In genomic region chr5:27009157-27009556, GRCm38 (mm10) we compare ENCODE assay signal across 26 mouse cellular contexts.
DNase-seq lines count a peak whose midpoint lies in the region; TF ChIP-seq lines count a peak whose summit lies in the region.
"Had no signal": no experiment of that assay in that cellular context is flagged by ENCODE, and none has a peak within 500 bp of the region (broad histone marks: within the 10 kb centered on the region; RNA-seq: fewer than 3 reads in every experiment).

No protein-coding gene starts in this region.

- no peak overlapping the region for H3K4me3 ChIP-seq in cerebellum, adult 2 months (replicated peaks; ENCODE audit: insufficient read depth, low read depth, low read length)
- H3K4me3 ChIP-seq: embryonic facial prominence, embryonic 12.5 days; erythroblast, embryonic 14.5 days; forebrain, embryonic 13.5 days; layer of hippocampus, adult 2 months; limb, embryonic 15.5 days; midbrain, embryonic 10.5 days; myocyte; neural tube, embryonic 13.5 days had no signal

- no peaks in the 10 kb centered on the region for H3K27me3 ChIP-seq in cerebellum, adult 2 months (ENCODE audit: control insufficient read depth, insufficient read depth, low read length)
- H3K27me3 ChIP-seq: embryonic facial prominence, embryonic 12.5 days; forebrain, embryonic 13.5 days; limb, embryonic 15.5 days; neural tube, embryonic 13.5 days had no signal

- peak overlapping the region; percentile 91 for H3K27ac ChIP-seq in cerebellum, adult 2 months (ENCODE audit: insufficient read depth, low read length)
- H3K27ac ChIP-seq: embryonic facial prominence, embryonic 12.5 days; forebrain, embryonic 13.5 days; hindbrain, postnatal 0 days; layer of hippocampus, adult 2 months; limb, embryonic 15.5 days; liver, embryonic 14.5 days; midbrain, embryonic 10.5 days; neural tube, embryonic 13.5 days had no signal

- TF ChIP-seq POLR2A in cerebellum, adult 2 months (IDR thresholded peaks at IDR 0.05; ENCODE audit: borderline replicate concordance, insufficient read depth, low read length), result no peak

- peak; percentile 94 for DNase-seq in heart, adult 11 months
- no peak for DNase-seq in heart, postnatal 25 days (ENCODE audit: low spot score)
- DNase-seq in left cerebral cortex, postnatal 4 days, result peak; percentile 11
- DNase-seq in left cerebral cortex, postnatal 36 days (ENCODE audit: low spot score in 2 of 2), result no peak
- peak; percentile 90 to 94 for DNase-seq in cerebellum, adult 2 months
- peak; percentile 89 to 90 for DNase-seq in cerebellum, postnatal 25 days
- no peak for DNase-seq in layer of hippocampus, adult 8-10 months (ENCODE audit: low spot score in 2 of 2)
- DNase-seq in testis, postnatal 10 days (ENCODE audit: low spot score), result no peak
- DNase-seq: adrenal gland, postnatal 36 days; gastrocnemius, postnatal 36 days; kidney, adult 9 months; kidney, postnatal 14 days; lung, postnatal 4 days; retina, postnatal 1 day; thymus, adult 18-20 months; thymus, postnatal 36 days had no signal

- intact Hi-C loops in heart, postnatal 25 days (cut with DNase I), result no loop called here
- intact Hi-C loops in left cerebral cortex, postnatal 4 days (cut with DNase I), result loop anchor here (10.0 kb wide), 1 partner anchor 104 kb away; no protein-coding TSS in a partner anchor
- intact Hi-C loops in left cerebral cortex, postnatal 36 days (cut with DNase I), result no loop called here

- peaks cover 30% of the 10 kb centered on the region for H3K4me1 ChIP-seq in cerebellum, adult 2 months (ENCODE audit: control insufficient read depth, insufficient read depth, low read length)
- H3K4me1 ChIP-seq: embryonic facial prominence, embryonic 12.5 days; forebrain, embryonic 13.5 days; limb, embryonic 15.5 days; midbrain, embryonic 10.5 days had no signal

- TF ChIP-seq CTCF in cerebellum, adult 2 months (IDR thresholded peaks at IDR 0.05; ENCODE audit: borderline replicate concordance, insufficient read depth, low read depth, low read length), result no peak

Comparison
In these comparisons a context has a peak if more than half of its experiments do, and no peak if none do; other contexts are left out.
1. DNase-seq: peak in heart, adult 11 months (single experiment), left cerebral cortex, postnatal 4 days (single experiment), cerebellum, adult 2 months (2 of 2) and cerebellum, postnatal 25 days (2 of 2); none in heart, postnatal 25 days (single experiment), left cerebral cortex, postnatal 36 days (0 of 2), layer of hippocampus, adult 8-10 months (0 of 2) and testis, postnatal 10 days (single experiment).